Mouse (Mus musculus) megakaryocyte, embryonic 14.5 days (primary cell): ENCODE results near the gene Slc22a12.

ENCODE experiments used
- FLI1 ChIP-seq: IDR thresholded peaks from 2 replicates; pipeline ENCODE4 v1.6.1; 2012; ENCODE audit warnings: low read length, inconsistent platforms, mixed read lengths
- GATA1 ChIP-seq: IDR thresholded peaks from 3 replicates; pipeline ENCODE4 v1.6.1; 2012; ENCODE audit warnings: mixed read lengths, low read length, inconsistent platforms, borderline replicate concordance

- TF ChIP-seq GATA1 (no peak), FLI1 (no peak)
Measured at GRCm38 (mm10) chr19:6525023-6525422, 17.8 kb downstream of the Slc22a12 start.
